Mouse (Mus musculus) midbrain, embryonic 11.5 days (tissue): ENCODE measurements at regions not wholly inside any gene's neighbourhood (a gene's known extent, or its start where the extent isn't known, plus 50 kb on each side); places are given as distances from the start of the nearest gene placed in this dataset.

ENCODE experiments used
- ATAC-seq: fragments of 200-750 bp; cut with Nextera tagmentation; 2 replicates; pipeline ENCODE4 v1.8.0; 2017; ENCODE audit warnings: moderate TSS enrichment, moderate library complexity; ENCODE audit not compliant: low FRiP score
- DNase-seq: peaks from one replicate; pipeline ENCODE4 v3.0.0; 2015; ENCODE audit warnings: low spot score; ENCODE audit errors: missing footprints
- H3K27ac ChIP-seq: fragments of 300-500 bp; sonication (generic); 2 replicates; pipeline ENCODE4 v1.5.1; 2014; ENCODE audit warnings: low read depth, low read length
- H3K27me3 ChIP-seq: fragments of 300-500 bp; sonication (generic); 2 replicates; pipeline ENCODE4 v1.6.1; 2014; ENCODE audit warnings: mild to moderate bottlenecking, low read length, moderate library complexity, mixed read lengths; ENCODE audit not compliant: control insufficient read depth, insufficient read depth
- H3K36me3 ChIP-seq: fragments of 300-500 bp; sonication (generic); 2 replicates; pipeline ENCODE4 v1.6.1; 2014; ENCODE audit warnings: mild to moderate bottlenecking, low read length, moderate library complexity, mixed read lengths; ENCODE audit not compliant: control insufficient read depth, insufficient read depth
- H3K4me1 ChIP-seq: fragments of 300-500 bp; sonication (generic); 2 replicates; pipeline ENCODE4 v1.6.1; 2014; ENCODE audit warnings: low read length; ENCODE audit not compliant: control insufficient read depth, insufficient read depth
- H3K4me2 ChIP-seq: fragments of 300-500 bp; sonication (generic); 2 replicates; pipeline ENCODE4 v1.6.1; 2014; ENCODE audit warnings: mild to moderate bottlenecking, moderate library complexity
- H3K4me3 ChIP-seq: fragments of 300-500 bp; sonication (generic); 2 replicates; pipeline ENCODE4 v1.5.1; 2014; ENCODE audit warnings: low read depth, low read length
- H3K9ac ChIP-seq: fragments of 300-500 bp; sonication (generic); 2 replicates; pipeline ENCODE4 v1.6.1; 2014; ENCODE audit warnings: low read length
- H3K9me3 ChIP-seq: fragments of 300-500 bp; sonication (generic); 2 replicates; pipeline ENCODE4 v1.6.1; 2016; ENCODE audit warnings: low read length; ENCODE audit not compliant: control insufficient read depth
- WGBS: fragments of 180-500 bp; shearing (Covaris S2); extraction: QIAGEN DNeasy Blood & Tissue Kit; methylation state at CpG from one replicate; pipeline ENCODE4 v1.1.7; 2014; 5-methylcytosine and 5-hydroxymethylcytosine counted together

DNA sequence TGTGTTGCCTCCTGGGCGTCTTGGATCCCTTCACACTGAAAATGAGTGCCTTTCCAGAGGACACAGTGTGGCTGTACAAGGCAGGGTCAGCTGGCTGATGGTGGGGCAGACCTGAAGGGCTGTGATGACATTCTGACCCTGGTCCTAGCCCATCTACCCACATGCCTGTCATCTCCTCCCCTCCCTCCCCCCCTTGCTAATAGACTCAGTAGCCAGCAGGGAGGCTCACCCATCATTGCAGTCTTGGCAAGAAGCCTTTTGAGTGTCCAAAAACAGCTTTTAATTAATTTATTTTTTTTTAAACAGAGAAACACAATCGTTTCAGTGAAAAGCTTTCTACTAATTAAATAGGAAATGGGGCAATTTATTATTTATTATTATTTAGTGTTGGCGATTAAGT lies 67.0 kb upstream of the Ssx2ip start:
- H3K4me1 ChIP-seq = peaks cover 2% of the 10 kb centered on the region; the same call in 1 of the 2 replicates
- ATAC-seq (peak; percentile 36; the same call in 1 of the 2 replicates), DNase-seq (no peak)
- 69% methylated on average over 3 of the region's 3 CpGs for WGBS
- no peaks in the 10 kb centered on the region for H3K27me3 ChIP-seq
- peak overlapping the region; percentile 25; the same call in 1 of the 2 replicates for H3K4me2 ChIP-seq
- no peak overlapping the region for H3K4me3 ChIP-seq
- no peak overlapping the region; the same call in 1 of the 2 replicates for H3K9ac ChIP-seq
- no peak overlapping the region for H3K27ac ChIP-seq
- H3K36me3 ChIP-seq = no peaks in the 10 kb centered on the region
- no peaks in the 10 kb centered on the region for H3K9me3 ChIP-seq

DNA sequence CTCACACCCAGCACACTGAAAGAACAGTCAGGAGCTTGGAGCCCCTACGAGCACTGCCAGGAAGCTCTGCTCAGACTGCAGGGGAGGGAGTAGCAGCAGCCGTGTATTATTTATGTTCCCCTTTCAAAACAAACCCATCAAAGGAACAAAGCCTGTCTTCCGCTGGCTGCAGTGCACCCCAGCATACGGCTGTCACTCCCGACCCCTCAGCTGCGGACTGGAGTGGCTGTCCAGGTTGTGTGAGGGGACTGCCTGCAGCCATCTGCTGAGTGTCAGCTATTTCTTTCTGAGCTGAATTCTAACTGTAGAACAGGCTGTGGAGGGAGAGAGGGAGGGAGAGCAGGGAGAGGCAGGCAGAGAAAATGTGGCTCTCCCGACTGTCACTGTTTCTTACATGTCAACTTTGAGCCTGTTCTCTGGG lies 66.6 kb upstream of the Ssx2ip start:
- DNase-seq (peak; percentile 83), ATAC-seq (peak; percentile 80)
- no peak overlapping the region for H3K27ac ChIP-seq
- WGBS = 28% methylated on average over 7 of the region's 7 CpGs
- peaks cover 2% of the 10 kb centered on the region; the same call in 1 of the 2 replicates for H3K4me1 ChIP-seq
- H3K4me2 ChIP-seq = peak overlapping the region; percentile 25; the same call in 1 of the 2 replicates
- H3K9me3 ChIP-seq = no peaks in the 10 kb centered on the region
- H3K4me3 ChIP-seq = no peak overlapping the region
- peak overlapping the region; percentile 30; the same call in 1 of the 2 replicates for H3K9ac ChIP-seq
- no peaks in the 10 kb centered on the region for H3K27me3 ChIP-seq
- no peaks in the 10 kb centered on the region for H3K36me3 ChIP-seq

DNA sequence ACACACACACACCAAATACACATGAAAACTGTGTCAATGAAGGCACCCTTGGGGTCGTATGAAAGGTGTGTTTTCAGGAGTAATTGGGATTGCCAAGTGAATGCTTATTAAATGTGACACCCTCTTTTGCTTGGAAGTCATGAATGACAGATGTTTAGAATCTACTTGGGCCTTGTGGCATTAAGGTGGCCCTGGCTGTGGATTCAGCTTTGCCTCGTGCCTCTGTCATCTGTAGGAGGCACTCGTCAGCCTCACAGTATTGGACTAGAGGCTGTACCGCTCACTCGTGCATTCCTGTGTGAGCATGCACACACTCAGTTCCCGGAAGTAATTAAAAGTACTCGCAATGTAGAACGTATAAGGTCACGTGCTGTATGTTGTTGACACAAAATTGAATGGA lies 66.0 kb upstream of the Ssx2ip start:
- Histone ChIP-seq H3K27ac (no peak overlapping the region), H3K9ac (no peak overlapping the region), H3K27me3 (no peaks in the 10 kb centered on the region), H3K4me2 (no peak overlapping the region), H3K9me3 (no peaks in the 10 kb centered on the region), H3K36me3 (no peaks in the 10 kb centered on the region), H3K4me3 (no peak overlapping the region), H3K4me1 (peaks cover 2% of the 10 kb centered on the region; the same call in 1 of the 2 replicates)
- DNase-seq (peak; percentile 83), ATAC-seq (no peak)
- WGBS = 85% methylated on average over 9 of the region's 9 CpGs

DNA sequence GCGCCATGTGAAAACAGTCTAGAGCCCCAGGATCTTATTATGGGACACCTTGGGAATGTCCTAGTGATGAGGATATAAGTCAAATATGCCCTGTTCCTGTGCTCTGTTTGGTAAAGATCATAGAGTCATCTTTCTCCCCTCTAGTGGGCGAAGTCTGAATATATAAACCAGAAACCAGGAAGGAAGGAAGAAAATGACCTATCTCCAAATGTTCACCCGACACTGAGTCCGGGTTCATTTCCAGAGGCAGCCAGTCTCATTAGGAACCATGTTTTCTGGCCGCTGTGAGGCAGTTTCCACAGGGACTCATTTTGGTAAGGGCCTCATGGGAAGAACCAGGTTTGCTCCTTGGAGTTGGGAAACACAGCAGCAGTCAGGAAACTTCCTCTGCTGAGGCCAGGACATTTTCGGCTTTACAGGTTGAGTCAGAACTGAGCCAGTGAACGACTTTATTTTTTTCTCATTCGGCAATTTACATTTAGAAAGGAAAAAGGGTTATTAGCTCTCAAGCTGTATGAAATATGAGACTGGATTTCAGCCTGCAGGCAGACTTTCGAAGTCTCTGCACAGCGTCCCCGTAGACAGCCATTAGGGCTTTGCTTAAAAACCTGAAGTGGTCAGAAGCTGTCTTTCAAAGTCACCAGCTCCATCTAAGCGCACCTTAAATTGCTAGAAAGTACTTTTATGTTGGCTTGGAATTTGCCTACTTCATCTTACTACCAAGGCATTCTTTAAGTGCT lies 64.0 kb upstream of the Ssx2ip start:
- WGBS = 84% methylated on average over 12 of the region's 12 CpGs
- Histone ChIP-seq H3K27ac (no peak overlapping the region), H3K4me3 (no peak overlapping the region), H3K27me3 (no peaks in the 10 kb centered on the region), H3K9ac (no peak overlapping the region), H3K9me3 (no peaks in the 10 kb centered on the region), H3K4me2 (no peak overlapping the region), H3K36me3 (no peaks in the 10 kb centered on the region), H3K4me1 (peaks cover 3% of the 10 kb centered on the region)
- ATAC-seq (no peak), DNase-seq (peak; percentile 75)

DNA sequence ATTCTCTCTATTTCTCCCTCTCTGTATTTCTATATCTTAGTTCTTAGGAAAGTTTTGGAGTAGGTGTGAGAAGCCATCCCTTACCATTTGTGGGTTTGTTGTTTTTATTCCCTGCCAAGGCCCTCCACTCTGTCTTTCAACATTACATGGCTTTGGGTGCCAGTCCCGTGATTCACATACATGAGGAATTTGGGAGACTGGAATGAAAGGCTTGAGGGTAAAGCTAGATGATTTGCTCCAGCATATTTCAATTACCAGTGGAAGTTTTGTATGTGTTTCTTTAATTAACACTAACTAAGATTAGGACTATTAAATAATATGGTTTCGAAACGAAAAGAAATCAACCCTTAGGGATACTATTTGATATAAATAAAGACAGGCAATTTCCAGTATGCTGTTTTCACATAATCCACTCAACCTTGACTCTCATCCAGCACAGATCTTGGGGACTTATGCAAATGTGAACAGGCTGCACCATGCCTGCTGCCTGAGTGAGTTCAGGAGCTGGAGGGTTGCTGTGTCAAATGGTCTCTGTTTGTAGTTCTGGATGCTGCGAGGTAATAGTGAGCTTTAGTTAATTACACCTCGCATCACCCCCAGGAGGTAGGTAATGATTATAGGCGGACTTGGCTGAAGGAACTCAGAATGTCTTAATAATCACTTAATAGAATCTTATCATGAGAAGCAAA lies 62.6 kb upstream of the Ssx2ip start:
- Histone ChIP-seq H3K27me3 (no peaks in the 10 kb centered on the region), H3K4me3 (no peak overlapping the region), H3K4me2 (no peak overlapping the region), H3K36me3 (no peaks in the 10 kb centered on the region), H3K4me1 (peaks cover 4% of the 10 kb centered on the region), H3K27ac (no peak overlapping the region), H3K9me3 (no peaks in the 10 kb centered on the region), H3K9ac (no peak overlapping the region)
- ATAC-seq = no peak
- DNase-seq = peak; percentile 31
- WGBS = 78% methylated on average over 6 of the region's 6 CpGs

DNA sequence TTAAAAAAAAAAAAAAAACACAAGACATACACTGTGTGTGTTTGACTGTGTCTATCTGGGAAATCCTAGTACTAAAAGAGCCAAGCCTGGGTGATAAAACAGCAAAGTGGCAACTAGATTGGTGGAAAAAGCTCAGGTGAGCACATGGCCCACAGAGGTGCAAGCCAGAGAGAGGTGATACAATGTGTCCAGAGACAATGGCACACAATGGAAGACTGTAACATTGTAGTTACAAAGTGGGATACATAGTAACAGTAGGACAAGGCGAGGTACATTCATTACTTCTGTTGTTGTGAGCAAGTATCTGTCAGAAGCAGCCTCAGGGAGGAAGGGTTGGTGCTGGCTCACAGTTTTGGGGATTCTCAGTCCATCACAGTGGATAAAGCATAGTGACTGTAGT lies 61.7 kb upstream of the Ssx2ip start:
- ATAC-seq (no peak), DNase-seq (peak; percentile 75)
- WGBS = 90% methylated on average over 1 of the region's 1 CpGs

DNA sequence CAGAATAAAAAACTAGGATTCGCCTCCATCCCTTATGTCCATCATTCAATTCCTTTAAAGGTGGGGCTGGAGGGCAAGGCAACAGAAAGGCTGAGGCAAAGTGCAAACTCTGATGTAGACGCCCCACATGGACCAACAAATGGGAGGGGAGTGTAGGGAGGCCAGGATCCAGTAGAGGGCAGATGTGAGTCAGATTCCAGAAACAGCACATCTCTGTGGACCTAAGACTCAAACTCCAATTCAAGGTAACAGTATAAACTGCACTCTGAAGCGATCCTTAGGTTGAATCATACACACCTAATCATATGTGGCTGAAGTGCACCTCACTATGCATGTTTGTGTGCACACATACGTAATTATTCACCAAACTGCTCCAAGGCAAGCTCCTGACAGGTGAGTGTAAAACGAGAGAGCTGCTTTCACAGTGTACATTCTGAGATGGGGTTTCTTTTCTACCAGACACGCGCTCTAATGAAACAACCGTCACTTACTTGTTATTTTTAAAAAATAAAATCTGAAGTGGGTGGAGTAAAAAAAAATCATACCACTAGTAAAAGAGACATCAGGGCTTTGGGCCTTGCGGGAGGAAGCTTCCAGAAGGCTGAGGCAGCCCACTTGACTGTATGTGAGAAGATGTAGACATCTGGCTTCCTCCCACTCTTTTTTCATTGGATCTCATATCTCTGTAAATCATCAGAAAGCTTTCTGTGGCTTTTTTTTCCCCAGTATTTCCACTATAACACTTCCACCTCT lies 60.6 kb upstream of the Ssx2ip start:
- Histone ChIP-seq H3K4me1 (peaks cover 2% of the 10 kb centered on the region; the same call in 1 of the 2 replicates), H3K4me3 (no peak overlapping the region), H3K9me3 (no peaks in the 10 kb centered on the region), H3K27me3 (no peaks in the 10 kb centered on the region), H3K4me2 (no peak overlapping the region), H3K27ac (no peak overlapping the region), H3K9ac (no peak overlapping the region), H3K36me3 (no peaks in the 10 kb centered on the region)
- ATAC-seq (peak; percentile 35; the same call in 1 of the 2 replicates), DNase-seq (peak; percentile 96)
- 57% methylated on average over 9 of the region's 9 CpGs for WGBS

More for the DNA sequence above, 61.7 kb upstream of the Ssx2ip start:
- Histone ChIP-seq H3K4me1 (peaks cover 2% of the 10 kb centered on the region; the same call in 1 of the 2 replicates), H3K4me3 (no peak overlapping the region), H3K4me2 (no peak overlapping the region), H3K27me3 (no peaks in the 10 kb centered on the region), H3K36me3 (no peaks in the 10 kb centered on the region), H3K9ac (no peak overlapping the region), H3K9me3 (no peaks in the 10 kb centered on the region), H3K27ac (no peak overlapping the region)

DNA sequence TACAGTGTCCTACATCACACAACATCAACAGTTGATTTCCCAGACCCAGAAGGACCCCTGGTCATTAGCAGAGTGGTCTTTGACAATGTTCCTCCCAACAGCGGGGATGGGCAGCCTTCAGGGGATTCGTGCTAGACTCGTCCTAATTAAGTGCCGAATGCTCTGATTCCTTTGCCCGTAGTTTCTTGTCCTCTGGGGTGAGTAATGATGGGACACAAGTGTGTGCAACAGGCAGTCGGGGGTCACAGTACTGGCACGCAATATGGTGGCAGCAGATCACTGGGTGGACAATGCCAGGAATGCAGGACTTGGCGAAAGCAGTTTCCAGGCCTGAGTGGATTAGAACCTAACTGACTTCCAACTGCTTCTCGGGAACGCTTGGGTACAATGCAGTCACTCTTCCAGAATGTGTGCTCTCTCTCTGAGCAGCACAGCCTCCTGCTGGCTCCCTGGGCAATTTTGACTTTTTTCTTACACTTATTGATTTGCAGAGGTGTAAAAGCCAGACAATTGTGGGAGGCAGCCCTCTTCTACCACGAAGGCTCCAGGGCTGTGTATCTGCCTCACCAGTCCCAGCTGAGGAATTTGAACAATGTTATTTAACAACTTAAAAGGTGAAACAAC lies 59.9 kb upstream of the Ssx2ip start:
- H3K27me3 ChIP-seq = no peaks in the 10 kb centered on the region
- H3K9me3 ChIP-seq = no peaks in the 10 kb centered on the region
- H3K4me2 ChIP-seq = no peak overlapping the region
- WGBS = 78% methylated on average over 11 of the region's 11 CpGs
- H3K4me1 ChIP-seq = peaks cover 2% of the 10 kb centered on the region; the same call in 1 of the 2 replicates
- no peak overlapping the region for H3K4me3 ChIP-seq
- no peak overlapping the region for H3K27ac ChIP-seq
- no peak for ATAC-seq
- DNase-seq = peak; percentile 83
- H3K9ac ChIP-seq = no peak overlapping the region
- H3K36me3 ChIP-seq = no peaks in the 10 kb centered on the region
